Mouse (Mus musculus) embryonic facial prominence, embryonic 11.5 days (tissue): ENCODE measurements around the gene Coq3. TPM values are rescaled to one million over a fixed set of nuclear protein-coding genes. Genes with fewer than 3 reads are reported as not detected.
A peak's percentile ranks its signal among the peaks of the same experiment; 100 is the strongest.

Experiments
- ATAC-seq: fragments of 200-750 bp; cut with Nextera tagmentation; replicated peaks from 2 replicates; pipeline ENCODE4 v1.8.0; 2017; ENCODE audit warnings: low read depth; ENCODE audit not compliant: insufficient number of reproducible peaks, low FRiP score, low TSS enrichment
- DNase-seq: peaks from one replicate; pipeline ENCODE4 v3.0.0-alpha.2; 2015; ENCODE audit warnings: low spot score
- H3K27ac ChIP-seq: fragments of 300-500 bp; sonication (generic); replicated peaks from 2 replicates; pipeline ENCODE4 v1.5.1; 2014; ENCODE audit warnings: mild to moderate bottlenecking, low read depth, low read length, control low read depth
- H3K27me3 ChIP-seq: fragments of 300-500 bp; sonication (generic); 2 replicates; pipeline ENCODE4 v1.6.1; 2014; ENCODE audit warnings: mild to moderate bottlenecking, low read length, moderate library complexity, mixed read lengths; ENCODE audit not compliant: control insufficient read depth, insufficient read depth
- H3K36me3 ChIP-seq: fragments of 300-500 bp; sonication (generic); replicated peaks from 2 replicates; pipeline ENCODE4 v1.6.1; 2014; ENCODE audit warnings: low read depth, mild to moderate bottlenecking, low read length, moderate library complexity, mixed read lengths; ENCODE audit not compliant: control insufficient read depth, insufficient read depth
- H3K4me1 ChIP-seq: fragments of 300-500 bp; sonication (generic); 2 replicates; pipeline ENCODE4 v1.6.1; 2014; ENCODE audit warnings: low read length, mixed read lengths; ENCODE audit not compliant: control insufficient read depth, insufficient read depth
- H3K4me2 ChIP-seq: fragments of 300-500 bp; sonication (generic); 2 replicates; pipeline ENCODE4 v1.6.1; 2014; ENCODE audit warnings: low read depth, mild to moderate bottlenecking, control low read depth, low read length, moderate library complexity
- H3K4me3 ChIP-seq: fragments of 300-500 bp; sonication (generic); 2 replicates; pipeline ENCODE4 v1.5.1; 2014; ENCODE audit warnings: low read depth, low read length, control low read depth
- H3K9ac ChIP-seq: fragments of 300-500 bp; sonication (generic); replicated peaks from 2 replicates; pipeline ENCODE4 v1.6.1; 2014; ENCODE audit warnings: mild to moderate bottlenecking, control low read depth, low read length
- H3K9me3 ChIP-seq: fragments of 300-500 bp; sonication (generic); replicated peaks from 2 replicates; pipeline ENCODE4 v1.6.1; 2016; ENCODE audit warnings: mild to moderate bottlenecking, low read length, inconsistent platforms, mixed read lengths; ENCODE audit not compliant: control insufficient read depth
- WGBS: fragments of 180-500 bp; shearing (Covaris S2); extraction: QIAGEN DNeasy Blood & Tissue Kit; methylation state at CpG from one replicate; pipeline ENCODE4 v1.1.7; 2014; 5-methylcytosine and 5-hydroxymethylcytosine counted together
- polyA plus RNA-seq: library from polyadenylated mRNA; unstranded; fragments of >200 nt; fragmentation: Nextera tagmentation; extraction: Ambion mirVana; gene quantifications from 2 replicates; pipeline ENCODE4 v1.2.1, GENCODE M21; 2014

The Coq3 gene
- polyA plus RNA-seq = 13.5 and 16.5 TPM in 2 replicates

GRCm38 (mm10) chr4:21879565-21880220 is at the start of gene Coq3:
Gene Coq3 (plus strand): TSS chr4:21879673.
- ATAC-seq = peak; percentile 94
- Histone ChIP-seq H3K27ac (peak within 1 kb of the TSS; percentile 77), H3K9me3 (no peaks in the 10 kb centered on the region), H3K9ac (peak within 1 kb of the TSS; percentile 78), H3K36me3 (no peaks in the 10 kb centered on the region), H3K4me3 (peak within 1 kb of the TSS; percentile 66), H3K4me2 (peak within 1 kb of the TSS; percentile 56), H3K27me3 (no peaks in the 10 kb centered on the region), H3K4me1 (no peaks in the 10 kb centered on the region)
- peak; percentile 84 for DNase-seq
- WGBS = under 1% methylated on average over 51 of the region's 51 CpGs

GRCm38 (mm10) chr4:21832844-21833243 is 46.6 kb upstream of the Coq3 start:
- no peaks in the 10 kb centered on the region for H3K36me3 ChIP-seq
- 95% methylated on average over 8 of the region's 8 CpGs for WGBS
- no peak overlapping the region for H3K27ac ChIP-seq
- H3K9me3 ChIP-seq = no peaks in the 10 kb centered on the region
- DNase-seq (no peak), ATAC-seq (no peak)
- H3K4me1 ChIP-seq = no peaks in the 10 kb centered on the region
- H3K4me3 ChIP-seq = no peak overlapping the region
- no peak overlapping the region for H3K4me2 ChIP-seq
- no peak overlapping the region for H3K9ac ChIP-seq
- H3K27me3 ChIP-seq = no peaks in the 10 kb centered on the region

DNA sequence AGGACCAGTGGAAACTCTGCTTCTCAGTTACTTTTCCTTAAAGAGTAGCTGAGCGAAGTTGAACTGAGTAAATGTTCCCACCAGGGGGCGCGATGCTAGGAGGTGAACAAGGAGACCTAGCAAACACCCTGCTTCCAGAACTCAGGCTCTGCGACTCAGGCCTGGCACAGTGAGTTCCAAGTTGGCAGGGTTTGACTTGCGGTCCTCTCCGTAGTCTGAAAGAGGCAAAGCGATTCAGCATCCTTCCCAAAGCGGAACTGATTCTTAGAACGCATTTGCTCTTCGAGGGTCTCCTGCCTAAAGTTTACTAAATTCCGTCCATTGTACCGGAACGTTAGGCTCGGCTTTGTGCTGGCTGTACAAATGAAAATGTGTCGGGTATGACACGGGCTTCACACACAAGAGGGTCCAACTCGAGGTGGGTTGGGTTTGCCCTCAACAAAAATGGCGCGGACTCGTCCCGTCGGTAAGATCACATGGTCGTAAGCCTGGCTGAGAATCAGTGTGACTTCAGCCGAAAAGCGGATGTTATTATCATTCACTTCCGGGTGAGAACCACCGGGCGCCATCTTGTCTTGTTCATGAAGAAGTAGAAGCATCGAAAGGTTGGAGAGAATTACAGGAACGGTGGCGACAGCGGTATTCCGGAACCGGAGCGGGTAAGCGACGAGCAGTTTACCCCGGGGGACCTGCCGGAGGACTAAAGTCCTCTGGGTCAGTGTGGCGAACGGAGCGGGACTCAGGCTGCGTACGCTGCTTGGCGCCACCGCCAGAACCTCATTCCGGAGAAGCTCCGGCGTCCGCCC is 31.8 kb upstream of the Coq3 start, which contains the start of gene Pnisr:
Gene Pnisr (plus strand): TSS at position 103 of the 806 bp plus-strand sequence.
- Histone ChIP-seq H3K27me3 (no peaks in the 10 kb centered on the region), H3K4me2 (peak within 1 kb of the TSS; percentile 36), H3K4me3 (peak within 1 kb of the TSS; percentile 78), H3K4me1 (no peaks in the 10 kb centered on the region), H3K27ac (peak within 1 kb of the TSS; percentile 94), H3K36me3 (no peaks in the 10 kb centered on the region), H3K9me3 (no peaks in the 10 kb centered on the region), H3K9ac (peak within 1 kb of the TSS; percentile 91)
- ATAC-seq (peak; percentile 98), DNase-seq (peak; percentile 98)
- under 1% methylated on average over 50 of the region's 50 CpGs for WGBS

- Histone ChIP-seq H3K27ac (peak overlapping the region; percentile 94), H3K4me2 (peak overlapping the region; percentile 36), H3K9ac (peak overlapping the region; percentile 91), H3K36me3 (no peaks in the 10 kb centered on the region), H3K4me1 (no peaks in the 10 kb centered on the region), H3K27me3 (no peaks in the 10 kb centered on the region), H3K9me3 (no peaks in the 10 kb centered on the region), H3K4me3 (peak overlapping the region; percentile 78)
- DNase-seq (peak; percentile 94), ATAC-seq (peak; percentile 80)
- WGBS = 0% methylated on average over 24 of the region's 24 CpGs
Observed at GRCm38 (mm10) chr4:21848287-21848630, 31.2 kb upstream of the Coq3 start.

DNA sequence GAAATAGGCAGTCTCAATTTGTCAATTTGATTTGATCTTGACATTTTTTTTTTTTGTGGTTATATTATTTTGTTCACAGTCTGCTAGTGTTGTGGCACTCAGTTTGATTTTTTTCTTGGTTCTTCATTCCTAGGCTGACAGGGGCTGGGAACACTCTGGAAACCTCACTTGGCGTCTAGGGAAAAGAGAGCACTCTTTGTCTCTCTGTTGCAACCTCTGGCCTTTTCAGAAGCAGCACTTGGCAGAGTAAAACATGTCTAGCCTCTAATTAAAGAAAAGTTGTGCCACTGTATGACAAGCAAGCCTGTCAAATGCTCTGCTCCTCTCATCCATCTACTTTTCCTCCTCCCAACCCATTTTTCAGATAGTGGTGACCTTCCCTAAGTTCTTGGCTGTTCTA is 22.0 kb upstream of the Coq3 start:
- WGBS = 63% methylated on average over 1 of the region's 1 CpGs
- ATAC-seq = no peak
- Histone ChIP-seq H3K9ac (no peak overlapping the region), H3K4me1 (no peaks in the 10 kb centered on the region), H3K4me3 (no peak overlapping the region), H3K4me2 (no peak overlapping the region), H3K9me3 (no peaks in the 10 kb centered on the region), H3K36me3 (peaks cover 9% of the 10 kb centered on the region), H3K27ac (no peak overlapping the region), H3K27me3 (no peaks in the 10 kb centered on the region)
- DNase-seq = no peak

DNA sequence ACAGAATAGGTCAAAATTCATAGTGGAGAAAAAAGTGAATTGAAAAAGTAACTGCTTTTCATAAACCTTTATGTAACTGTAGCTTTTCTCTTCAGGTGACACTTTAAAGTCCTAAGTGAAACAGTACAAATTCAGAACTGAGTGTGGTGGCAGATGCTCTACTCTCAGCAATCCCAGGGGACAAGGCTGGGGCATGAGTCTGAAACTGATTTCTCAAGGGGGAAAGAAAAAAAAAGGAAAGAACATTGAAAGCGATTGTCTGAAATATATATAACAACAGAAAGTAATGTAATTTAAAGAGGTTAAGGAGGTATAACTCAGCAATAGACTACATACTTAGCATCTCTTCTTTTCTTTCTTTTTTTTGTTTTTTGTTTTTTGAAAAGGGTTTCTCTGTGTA is 14.2 kb upstream of the Coq3 start:
- 92% methylated on average over 1 of the region's 1 CpGs for WGBS
- Histone ChIP-seq H3K4me2 (no peak overlapping the region), H3K4me1 (no peaks in the 10 kb centered on the region), H3K9ac (no peak overlapping the region), H3K9me3 (no peaks in the 10 kb centered on the region), H3K36me3 (peaks cover 17% of the 10 kb centered on the region), H3K27ac (no peak overlapping the region), H3K4me3 (no peak overlapping the region), H3K27me3 (no peaks in the 10 kb centered on the region)
- no peak for ATAC-seq
- DNase-seq = no peak

GRCm38 (mm10) chr4:21878776-21879175 is 697 bp upstream of the Coq3 start:
- ATAC-seq (no peak), DNase-seq (no peak)
- H3K27me3 ChIP-seq = no peaks in the 10 kb centered on the region
- H3K9me3 ChIP-seq = no peaks in the 10 kb centered on the region
- WGBS = 41% methylated on average over 6 of the region's 6 CpGs
- peak overlapping the region; percentile 56; the same call in 1 of the 2 replicates for H3K4me2 ChIP-seq
- no peak overlapping the region for H3K27ac ChIP-seq
- H3K36me3 ChIP-seq = no peaks in the 10 kb centered on the region
- H3K4me3 ChIP-seq = peak overlapping the region; percentile 66
- no peaks in the 10 kb centered on the region for H3K4me1 ChIP-seq
- no peak overlapping the region for H3K9ac ChIP-seq

- no peak overlapping the region for H3K9ac ChIP-seq
- H3K4me2 ChIP-seq = no peak overlapping the region
- 93% methylated on average over 6 of the region's 6 CpGs for WGBS
- H3K9me3 ChIP-seq = no peaks in the 10 kb centered on the region
- H3K27me3 ChIP-seq = no peaks in the 10 kb centered on the region
- H3K4me1 ChIP-seq = no peaks in the 10 kb centered on the region
- no peak for DNase-seq
- H3K4me3 ChIP-seq = no peak overlapping the region
- no peaks in the 10 kb centered on the region for H3K36me3 ChIP-seq
- H3K27ac ChIP-seq = no peak overlapping the region
- ATAC-seq = no peak
Observed at GRCm38 (mm10) chr4:21882806-21883205, 3.3 kb downstream of the Coq3 start.
